Mouse (Mus musculus): Measurements from ENCODE around the gene Iqgap2.

Gene Iqgap2

GRCm38 (mm10) chr13:95884455-95884854 is 7.3 kb downstream of the Iqgap2 start:
- DNase-seq = no peak

GRCm38 (mm10) chr13:95882001-95882400 is 9.7 kb downstream of the Iqgap2 start:
- DNase-seq = no peak

- DNase-seq = no peak
Observed at GRCm38 (mm10) chr13:95881427-95881826, 10.3 kb downstream of the Iqgap2 start.

- peak; percentile 32 to 73 for DNase-seq
Observed at GRCm38 (mm10) chr13:95880633-95881032, 11.1 kb downstream of the Iqgap2 start.

- DNase-seq = no peak
Observed at GRCm38 (mm10) chr13:95871993-95872392, 19.7 kb downstream of the Iqgap2 start.

- DNase-seq = no peak
Observed at GRCm38 (mm10) chr13:95870626-95871025, 21.1 kb downstream of the Iqgap2 start.

GRCm38 (mm10) chr13:95868896-95869540 is 22.7 kb downstream of the Iqgap2 start:
- DNase-seq = no peak

- DNase-seq = no peak
Observed at GRCm38 (mm10) chr13:95862201-95862600, 29.5 kb downstream of the Iqgap2 start.

GRCm38 (mm10) chr13:95859271-95859670 is 32.5 kb downstream of the Iqgap2 start:
- peak; percentile 44 to 52 for DNase-seq

- no peak for DNase-seq
Observed at GRCm38 (mm10) chr13:95858866-95859265, 32.9 kb downstream of the Iqgap2 start.

GRCm38 (mm10) chr13:95855537-95855936 is 36.2 kb downstream of the Iqgap2 start:
- no peak for DNase-seq

- DNase-seq = no peak
Observed at GRCm38 (mm10) chr13:95851611-95852010, 40.1 kb downstream of the Iqgap2 start.

- DNase-seq = no peak
Observed at GRCm38 (mm10) chr13:95850451-95850850, 41.3 kb downstream of the Iqgap2 start.

GRCm38 (mm10) chr13:95849501-95850007 is 42.2 kb downstream of the Iqgap2 start:
- DNase-seq = no peak

GRCm38 (mm10) chr13:95846364-95846763 is 45.4 kb downstream of the Iqgap2 start:
- DNase-seq = no peak

- DNase-seq = no peak
Observed at GRCm38 (mm10) chr13:95844950-95845349, 46.8 kb downstream of the Iqgap2 start.

- peak in 1 of 2 experiments; percentile 36 for DNase-seq
Observed at GRCm38 (mm10) chr13:95843411-95844026, 48.2 kb downstream of the Iqgap2 start.

GRCm38 (mm10) chr13:95842803-95843202 is 48.9 kb downstream of the Iqgap2 start:
- no peak for DNase-seq

GRCm38 (mm10) chr13:95841946-95842345 is 49.8 kb downstream of the Iqgap2 start:
- no peak for DNase-seq

- no peak for DNase-seq
Observed at GRCm38 (mm10) chr13:95836944-95837343, 54.8 kb downstream of the Iqgap2 start.

GRCm38 (mm10) chr13:95833473-95833872 is 58.2 kb downstream of the Iqgap2 start:
- DNase-seq = no peak

- no peak for DNase-seq
Observed at GRCm38 (mm10) chr13:95832712-95833111, 59.0 kb downstream of the Iqgap2 start.

- peak in 1 of 2 experiments; percentile 10 for DNase-seq
Observed at GRCm38 (mm10) chr13:95831760-95832159, 60.0 kb downstream of the Iqgap2 start.

GRCm38 (mm10) chr13:95829431-95830171 is 62.1 kb downstream of the Iqgap2 start:
- no peak for DNase-seq

All from kidney, postnatal 25 days (tissue).